In genomic region chr11:89424358-89424757, GRCm38 (mm10) we compare ENCODE assay signal across 9 mouse cellular contexts.
DNase-seq lines count a peak whose midpoint lies in the region; ATAC-seq lines count a peak whose summit lies in the region.
"Had no signal": no experiment of that assay in that cellular context is flagged by ENCODE, and none has a peak within 500 bp of the region (broad histone marks: within the 10 kb centered on the region; RNA-seq: fewer than 3 reads in every experiment).

No protein-coding gene starts in this region.

- no peaks in the 10 kb centered on the region for H3K9me3 ChIP-seq in hindbrain, embryonic 11.5 days (ENCODE audit: control insufficient read depth, low read length)
- H3K9me3 ChIP-seq in hindbrain, embryonic 13.5 days = no peaks in the 10 kb centered on the region
- H3K9me3 ChIP-seq in embryonic facial prominence, embryonic 11.5 days (replicated peaks; ENCODE audit: control insufficient read depth, low read length) = no peaks in the 10 kb centered on the region
- H3K9me3 ChIP-seq: hindbrain, embryonic 15.5 days had no signal

- H3K27me3 ChIP-seq in hindbrain, embryonic 11.5 days (ENCODE audit: control insufficient read depth, insufficient read depth, low read length) = no peaks in the 10 kb centered on the region
- H3K27me3 ChIP-seq in hindbrain, embryonic 13.5 days = no peaks in the 10 kb centered on the region
- no peaks in the 10 kb centered on the region for H3K27me3 ChIP-seq in embryonic facial prominence, embryonic 11.5 days (ENCODE audit: control insufficient read depth, insufficient read depth, low read length)
- H3K27me3 ChIP-seq: hindbrain, embryonic 15.5 days had no signal

- ATAC-seq in hindbrain, embryonic 11.5 days (ENCODE audit: low FRiP score) = no peak
- no peak for ATAC-seq in hindbrain, embryonic 13.5 days (ENCODE audit: low FRiP score)
- ATAC-seq in embryonic facial prominence, embryonic 11.5 days (replicated peaks; ENCODE audit: insufficient number of reproducible peaks, low FRiP score, low TSS enrichment, low read depth) = no peak

- 49% methylated on average over 3 of the region's 3 CpGs for WGBS in hindbrain, embryonic 11.5 days
- WGBS in hindbrain, embryonic 13.5 days = 56% methylated on average over 3 of the region's 3 CpGs
- 52% methylated on average over 3 of the region's 3 CpGs for WGBS in embryonic facial prominence, embryonic 11.5 days

- H3K36me3 ChIP-seq in hindbrain, embryonic 11.5 days (ENCODE audit: control insufficient read depth, insufficient read depth, low read length) = no peaks in the 10 kb centered on the region
- no peaks in the 10 kb centered on the region for H3K36me3 ChIP-seq in hindbrain, embryonic 13.5 days
- no peaks in the 10 kb centered on the region for H3K36me3 ChIP-seq in embryonic facial prominence, embryonic 11.5 days (replicated peaks; ENCODE audit: control insufficient read depth, insufficient read depth, low read depth, low read length)
- H3K36me3 ChIP-seq: hindbrain, embryonic 15.5 days had no signal

- no peak overlapping the region for H3K27ac ChIP-seq in hindbrain, embryonic 11.5 days (ENCODE audit: low read depth, low read length)
- no peak overlapping the region for H3K27ac ChIP-seq in hindbrain, embryonic 13.5 days
- no peak overlapping the region for H3K27ac ChIP-seq in embryonic facial prominence, embryonic 11.5 days (replicated peaks; ENCODE audit: low read depth, low read length)
- H3K27ac ChIP-seq: hindbrain, embryonic 15.5 days had no signal

- no peak overlapping the region for H3K4me2 ChIP-seq in hindbrain, embryonic 11.5 days (replicated peaks; ENCODE audit: low read depth, low read length)
- no peak overlapping the region for H3K4me2 ChIP-seq in hindbrain, embryonic 13.5 days
- H3K4me2 ChIP-seq in embryonic facial prominence, embryonic 11.5 days (ENCODE audit: low read depth, low read length) = no peak overlapping the region
- H3K4me2 ChIP-seq: hindbrain, embryonic 15.5 days had no signal

- no peak overlapping the region for H3K4me3 ChIP-seq in hindbrain, embryonic 11.5 days (ENCODE audit: low read depth, low read length)
- no peak overlapping the region for H3K4me3 ChIP-seq in hindbrain, embryonic 13.5 days
- no peak overlapping the region for H3K4me3 ChIP-seq in embryonic facial prominence, embryonic 11.5 days (ENCODE audit: low read depth, low read length)
- H3K4me3 ChIP-seq: hindbrain, embryonic 15.5 days had no signal

- H3K4me1 ChIP-seq in hindbrain, embryonic 11.5 days (replicated peaks; ENCODE audit: control insufficient read depth, insufficient read depth, low read length) = no peaks in the 10 kb centered on the region
- H3K4me1 ChIP-seq in hindbrain, embryonic 13.5 days (replicated peaks) = no peaks in the 10 kb centered on the region; the same call in 1 of the 2 replicates
- no peaks in the 10 kb centered on the region for H3K4me1 ChIP-seq in embryonic facial prominence, embryonic 11.5 days (ENCODE audit: control insufficient read depth, insufficient read depth, low read length)
- H3K4me1 ChIP-seq: hindbrain, embryonic 15.5 days had no signal

- DNase-seq in hindbrain, embryonic 11.5 days (ENCODE audit: low spot score) = peak; percentile 57
- peak; percentile 21 for DNase-seq in urinary bladder, postnatal 25 days (ENCODE audit: low spot score)
- DNase-seq in urinary bladder, adult 2 months (ENCODE audit: low spot score) = no peak
- DNase-seq in embryonic facial prominence, embryonic 11.5 days (ENCODE audit: low spot score) = peak; percentile 47
- no peak for DNase-seq in right cerebral cortex, postnatal 36 days (ENCODE audit: low spot score in 2 of 2)
- DNase-seq in urinary bladder, postnatal 10 days (ENCODE audit: low spot score) = no peak
- no peak for DNase-seq in right cerebral cortex, postnatal 10 days (ENCODE audit: low spot score in 2 of 2)

- H3K9ac ChIP-seq in hindbrain, embryonic 11.5 days (ENCODE audit: low read depth, low read length) = no peak overlapping the region
- no peak overlapping the region for H3K9ac ChIP-seq in hindbrain, embryonic 13.5 days
- no peak overlapping the region for H3K9ac ChIP-seq in embryonic facial prominence, embryonic 11.5 days (replicated peaks; ENCODE audit: low read length)
- H3K9ac ChIP-seq: hindbrain, embryonic 15.5 days had no signal

Comparison
In these comparisons a context has a peak if more than half of its experiments do, and no peak if none do; other contexts are left out.
1. DNase-seq: peak in hindbrain, embryonic 11.5 days (single experiment), urinary bladder, postnatal 25 days (single experiment) and embryonic facial prominence, embryonic 11.5 days (single experiment); none in urinary bladder, adult 2 months (single experiment), right cerebral cortex, postnatal 36 days (0 of 2), urinary bladder, postnatal 10 days (single experiment) and right cerebral cortex, postnatal 10 days (0 of 2).